Mouse (Mus musculus): ENCODE data around the gene Lhx6.
"Not testable (repeated sequence)": the region's sequence is repeated elsewhere in the genome, so short reads cannot be mapped to it uniquely, and the experiment has no call there.

The Lhx6 gene

DNA sequence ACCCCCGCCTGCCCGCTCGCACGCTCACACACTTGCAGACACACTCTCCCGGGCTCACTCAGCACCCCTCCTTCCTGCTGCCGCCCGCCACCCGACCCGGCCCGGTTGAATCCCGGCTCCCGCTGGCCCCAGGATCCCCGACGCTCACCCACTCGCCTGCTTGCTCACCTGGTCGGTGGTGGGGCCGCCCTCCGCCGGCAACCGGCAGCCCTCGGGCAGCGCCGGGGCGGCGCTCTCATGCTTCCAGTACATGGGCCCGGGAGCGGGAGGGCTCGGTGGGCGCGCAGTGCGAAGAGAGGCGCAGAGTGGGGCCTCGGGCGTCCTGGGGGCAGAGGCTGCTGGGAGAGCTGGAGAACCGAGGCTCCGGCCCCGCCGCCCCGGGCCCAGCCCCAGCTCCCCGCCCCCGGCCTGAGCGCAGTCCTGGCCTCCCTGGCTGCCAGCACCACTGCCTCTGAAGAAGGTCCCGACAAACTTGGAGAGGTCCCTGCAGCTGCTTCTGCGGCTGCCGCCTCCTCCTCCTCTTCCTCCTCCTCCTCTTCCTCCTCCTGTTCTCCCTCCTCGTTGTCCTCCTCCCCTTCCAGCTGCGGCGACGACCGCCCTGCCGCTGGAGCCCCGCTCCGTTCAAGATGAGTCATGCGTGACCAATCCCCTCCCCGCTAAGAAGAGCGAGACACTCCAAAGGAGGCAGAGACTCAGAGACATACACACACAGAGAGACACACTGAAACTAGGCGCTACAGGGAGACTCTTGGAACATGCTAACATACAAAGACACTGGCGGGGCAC, at the start of gene Lhx6:
Lhx6 (minus strand) TSS at position 453 of the 786 bp plus-strand sequence.
- DNase-seq (ENCODE audit: extremely low read depth, low read depth), result no peak

DNA sequence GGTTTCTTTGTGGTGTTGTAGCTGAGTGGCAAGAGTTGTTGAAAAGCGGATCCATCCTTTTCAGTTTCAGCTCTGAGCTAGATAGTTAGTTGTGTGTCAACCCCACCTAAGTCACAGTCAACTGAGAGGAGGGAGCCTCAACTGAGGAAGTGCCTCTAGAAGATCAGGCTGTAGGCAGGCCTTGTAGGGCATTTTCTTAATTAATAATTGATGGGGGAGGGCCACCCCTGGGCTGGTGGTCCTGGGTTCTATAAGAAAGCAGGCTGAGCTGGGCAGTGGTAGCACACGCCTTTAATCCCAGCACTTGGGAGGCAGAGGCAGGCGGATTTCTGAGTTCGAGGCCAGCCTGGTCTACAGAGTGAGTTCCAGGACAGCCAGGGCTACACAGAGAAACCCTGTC, 47.2 kb upstream of the Lhx6 start:
- not testable (repeated sequence) for DNase-seq (ENCODE audit: extremely low read depth, low read depth)

DNA sequence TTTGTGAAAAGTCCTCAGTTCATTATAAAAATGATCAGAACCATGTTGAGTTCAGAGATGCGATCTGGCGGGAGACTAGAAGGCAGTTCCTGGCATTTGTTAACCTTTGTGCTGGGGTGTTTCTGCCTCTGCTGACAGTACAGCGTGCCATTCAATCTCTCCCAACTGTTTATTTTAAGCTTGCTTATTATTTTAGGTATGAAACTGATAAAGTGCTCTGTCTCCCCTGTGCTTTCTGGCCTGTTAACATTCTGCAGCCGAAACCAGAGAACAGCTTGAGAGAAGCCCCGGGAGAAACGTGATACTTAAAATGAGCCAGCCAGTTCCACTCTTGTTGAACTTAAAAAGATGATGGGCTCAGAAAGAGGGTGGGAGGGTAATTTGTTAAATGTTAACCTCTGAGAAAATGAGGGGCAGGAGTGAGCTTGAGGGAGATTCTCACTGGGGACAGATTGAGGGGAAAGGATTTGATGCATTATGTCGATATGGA, 43.7 kb upstream of the Lhx6 start:
- no peak for DNase-seq (ENCODE audit: extremely low read depth, low read depth)

DNA sequence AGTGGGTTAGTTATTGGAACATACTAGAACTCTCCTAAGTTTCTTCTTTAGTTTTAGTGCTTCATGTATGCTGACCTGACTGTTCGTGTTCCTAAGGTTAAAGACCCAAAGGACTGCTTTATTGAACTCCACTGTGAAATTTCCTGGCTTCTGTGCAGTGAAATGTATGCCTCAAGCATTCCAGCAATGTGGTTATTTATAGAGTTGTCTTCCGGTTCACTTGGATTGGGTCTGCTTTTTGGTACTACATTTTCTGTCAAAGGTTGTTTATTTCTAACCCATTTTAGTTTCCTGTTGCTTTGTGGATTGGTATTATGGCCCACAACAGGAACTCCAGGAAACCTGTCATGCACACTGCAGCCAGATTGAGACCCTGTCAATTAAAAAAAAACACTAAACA, 33.9 kb upstream of the Lhx6 start:
- DNase-seq (ENCODE audit: extremely low read depth, low read depth), result no peak

DNA sequence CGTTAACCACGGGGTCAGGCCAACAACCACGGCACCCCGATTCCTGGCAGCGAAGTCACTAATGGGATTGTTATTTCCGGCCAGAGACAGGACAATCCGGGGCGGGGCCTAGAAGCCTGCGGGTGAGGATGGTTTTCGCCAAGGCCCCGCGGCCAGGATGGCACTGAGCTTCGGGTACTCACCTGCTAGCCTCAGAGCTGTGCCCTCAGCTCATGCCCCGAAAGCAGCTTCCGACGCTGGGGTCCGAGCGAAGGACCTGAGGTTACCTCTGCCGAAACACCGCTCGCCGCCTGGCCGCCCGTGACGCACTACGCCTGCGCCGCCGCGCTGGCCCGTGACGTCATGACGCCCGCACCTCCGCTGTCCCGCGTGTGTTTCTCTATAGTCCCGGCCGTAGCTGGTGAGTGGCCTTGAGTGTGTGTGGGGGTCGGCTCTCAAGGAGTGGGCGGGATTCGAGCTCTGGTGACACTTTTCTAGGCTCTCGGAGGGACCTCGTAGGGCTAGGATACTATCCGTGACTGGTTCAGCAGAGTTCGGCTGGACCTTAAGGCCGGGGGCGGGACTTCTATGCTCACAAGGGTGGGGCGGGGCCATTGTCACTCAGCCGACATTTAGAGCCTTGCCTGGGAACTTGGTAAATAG, 31.2 kb upstream of the Lhx6 start, which contains the start of the genes Mrrf and Rbm18:
Mrrf (plus strand) TSS at position 90 of the 642 bp plus-strand sequence.
Rbm18 (minus strand) TSS at position 474 of the 642 bp plus-strand sequence.
- peak; percentile 70 for DNase-seq (ENCODE audit: extremely low read depth, low read depth)

DNA sequence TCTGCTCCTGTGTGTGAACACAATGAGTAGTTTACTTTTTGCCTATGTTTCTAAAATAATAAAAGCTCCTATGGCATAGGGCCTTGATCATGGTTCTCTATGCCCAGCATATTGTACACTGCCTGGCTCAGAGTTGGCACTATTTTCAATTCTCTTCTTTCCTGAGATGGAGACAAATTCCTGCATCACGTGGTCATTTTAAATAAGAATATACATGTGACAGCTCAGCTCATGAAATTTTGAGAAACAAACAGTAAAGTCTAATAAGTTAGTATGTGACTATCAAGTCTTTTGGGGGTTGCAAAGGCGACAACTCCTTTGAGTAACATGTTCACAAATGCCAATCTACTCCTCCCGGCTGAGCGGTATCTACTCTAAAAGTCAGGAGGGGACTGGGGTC, 30.7 kb upstream of the Lhx6 start:
- no peak for DNase-seq (ENCODE audit: extremely low read depth, low read depth)

DNA sequence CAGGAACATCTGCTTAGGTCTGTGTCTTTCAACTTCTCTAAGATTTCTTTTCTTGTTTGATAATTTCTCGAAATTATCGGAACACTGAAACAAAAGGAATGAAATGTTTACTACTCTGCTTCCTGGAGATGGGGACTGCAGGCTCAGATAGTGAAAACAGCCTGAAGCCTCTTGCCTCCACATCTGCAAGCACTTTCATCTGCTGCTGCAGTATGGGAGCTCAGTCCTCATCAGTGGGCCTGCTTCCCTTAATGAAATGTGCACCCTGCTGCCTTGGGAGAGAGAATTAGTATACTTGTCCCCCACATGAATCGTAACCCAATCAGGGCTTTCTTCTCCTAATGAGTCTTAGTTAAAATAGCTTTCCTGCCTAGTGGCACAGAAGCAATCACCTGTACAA, 23.8 kb upstream of the Lhx6 start:
- DNase-seq (ENCODE audit: extremely low read depth, low read depth), result no peak

DNA sequence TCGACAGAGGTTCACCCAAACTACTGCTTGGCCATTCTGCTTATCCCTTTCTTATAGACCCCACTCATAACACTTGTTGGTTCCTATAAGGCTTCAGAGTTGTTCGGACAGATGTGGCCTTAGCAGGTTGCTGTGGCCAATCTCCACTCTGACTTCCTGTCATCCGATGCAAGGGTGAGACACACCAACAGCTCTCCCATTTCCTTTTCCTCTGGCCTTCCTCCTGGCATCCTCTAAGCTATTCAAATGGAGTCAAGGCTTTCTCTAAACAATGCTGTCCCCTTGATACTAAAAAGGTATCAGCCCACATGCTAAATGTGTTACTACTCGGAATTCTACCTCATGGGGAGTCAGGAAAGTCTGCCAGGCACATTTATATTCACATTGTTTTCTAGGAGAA, 22.8 kb upstream of the Lhx6 start:
- no peak for DNase-seq (ENCODE audit: extremely low read depth, low read depth)

DNA sequence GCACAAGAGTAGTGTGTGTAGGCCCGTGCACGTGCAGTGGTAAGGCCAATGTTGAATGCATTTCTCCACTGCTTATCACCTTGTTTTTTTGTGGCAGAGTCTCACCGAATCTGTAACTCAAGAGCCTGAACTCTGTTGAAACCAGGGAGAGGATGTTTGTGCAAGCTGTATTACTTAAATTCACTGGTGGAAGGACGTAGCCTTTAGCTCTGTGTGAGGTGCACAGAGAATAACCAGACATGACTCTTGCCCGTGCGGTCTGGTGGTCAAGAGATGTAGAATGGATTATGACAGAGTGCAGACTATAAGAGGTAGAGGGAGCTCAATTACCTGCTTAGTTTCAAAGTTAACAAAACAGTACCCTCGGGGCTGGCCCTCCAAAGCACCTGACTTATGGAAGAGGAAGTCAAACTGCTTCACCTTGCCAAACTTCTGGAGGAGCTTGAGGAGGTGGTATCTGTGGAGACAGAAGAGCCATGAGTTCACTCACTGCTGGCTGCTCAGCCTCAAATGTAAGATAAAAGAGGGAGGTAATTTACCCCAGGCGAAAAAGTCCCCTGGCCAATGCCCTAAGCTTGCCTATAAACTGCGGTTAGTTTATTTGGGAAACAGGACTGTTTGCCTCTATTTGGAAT, 21.7 kb upstream of the Lhx6 start:
- no peak for DNase-seq (ENCODE audit: extremely low read depth, low read depth)

DNA sequence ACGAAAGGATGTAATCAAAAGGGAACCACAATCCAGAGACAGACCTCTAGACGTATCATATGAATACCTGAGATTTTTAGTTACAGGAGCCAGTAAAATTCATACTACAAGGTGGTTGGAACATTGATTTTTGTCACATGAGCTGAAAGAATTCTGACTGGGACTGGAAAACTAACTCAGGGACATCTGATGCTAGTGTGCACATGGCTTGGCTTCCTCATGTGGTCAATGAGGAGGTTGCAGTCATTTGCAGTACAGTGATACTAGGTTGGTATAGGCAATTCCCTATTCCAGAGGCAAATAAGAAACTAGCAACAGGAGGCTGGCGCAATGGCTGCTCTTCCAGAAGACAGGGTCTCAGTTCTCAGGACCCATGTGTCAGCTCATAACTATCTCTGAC, 7.4 kb upstream of the Lhx6 start:
- no peak for DNase-seq (ENCODE audit: extremely low read depth, low read depth)

DNA sequence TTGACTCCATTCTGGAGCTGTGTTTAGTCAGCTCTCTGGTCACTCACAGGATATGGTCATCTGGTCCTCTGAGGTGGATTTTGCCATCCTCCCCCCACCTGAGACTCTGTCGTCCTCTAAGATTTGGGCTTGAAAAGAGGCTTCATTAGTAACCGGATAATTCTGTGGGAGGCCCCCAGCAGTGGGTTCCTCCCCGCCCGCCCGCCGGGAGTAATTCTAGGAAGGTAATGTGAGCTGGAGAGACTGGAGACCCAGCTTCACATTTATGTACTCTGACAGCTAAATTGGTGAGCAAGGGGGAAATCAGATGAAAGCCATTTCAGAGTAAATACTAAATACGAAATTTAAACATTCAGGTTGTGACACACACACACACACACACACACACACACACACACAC, 3.4 kb upstream of the Lhx6 start:
- no peak for DNase-seq (ENCODE audit: extremely low read depth, low read depth)

DNA sequence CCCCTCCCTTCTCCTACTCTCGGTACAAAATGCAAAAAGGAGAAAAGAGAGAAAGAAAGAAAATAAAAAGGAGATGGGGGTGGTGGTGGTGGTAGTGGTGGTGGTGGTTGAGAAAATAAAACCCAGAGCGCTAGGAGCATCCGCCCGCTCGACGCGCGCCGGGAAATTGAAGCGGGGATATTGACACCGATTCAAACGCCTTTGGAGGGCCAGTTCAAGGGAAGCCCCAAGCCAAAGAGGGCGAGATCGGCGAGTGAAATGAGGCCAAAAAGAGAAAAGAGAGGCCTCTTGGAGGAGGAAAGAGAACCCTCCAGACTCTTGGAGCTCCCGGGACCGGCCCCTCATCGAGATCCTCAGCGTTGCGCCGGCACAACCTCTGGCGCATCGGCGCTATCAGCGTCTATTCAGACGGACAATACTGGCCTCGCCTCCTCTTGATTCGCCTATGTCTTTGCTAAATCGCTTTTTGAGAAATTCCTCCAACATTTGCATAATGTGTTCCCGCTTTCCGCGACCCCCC, 712 bp downstream of the Lhx6 start:
- no peak for DNase-seq (ENCODE audit: extremely low read depth, low read depth)

DNA sequence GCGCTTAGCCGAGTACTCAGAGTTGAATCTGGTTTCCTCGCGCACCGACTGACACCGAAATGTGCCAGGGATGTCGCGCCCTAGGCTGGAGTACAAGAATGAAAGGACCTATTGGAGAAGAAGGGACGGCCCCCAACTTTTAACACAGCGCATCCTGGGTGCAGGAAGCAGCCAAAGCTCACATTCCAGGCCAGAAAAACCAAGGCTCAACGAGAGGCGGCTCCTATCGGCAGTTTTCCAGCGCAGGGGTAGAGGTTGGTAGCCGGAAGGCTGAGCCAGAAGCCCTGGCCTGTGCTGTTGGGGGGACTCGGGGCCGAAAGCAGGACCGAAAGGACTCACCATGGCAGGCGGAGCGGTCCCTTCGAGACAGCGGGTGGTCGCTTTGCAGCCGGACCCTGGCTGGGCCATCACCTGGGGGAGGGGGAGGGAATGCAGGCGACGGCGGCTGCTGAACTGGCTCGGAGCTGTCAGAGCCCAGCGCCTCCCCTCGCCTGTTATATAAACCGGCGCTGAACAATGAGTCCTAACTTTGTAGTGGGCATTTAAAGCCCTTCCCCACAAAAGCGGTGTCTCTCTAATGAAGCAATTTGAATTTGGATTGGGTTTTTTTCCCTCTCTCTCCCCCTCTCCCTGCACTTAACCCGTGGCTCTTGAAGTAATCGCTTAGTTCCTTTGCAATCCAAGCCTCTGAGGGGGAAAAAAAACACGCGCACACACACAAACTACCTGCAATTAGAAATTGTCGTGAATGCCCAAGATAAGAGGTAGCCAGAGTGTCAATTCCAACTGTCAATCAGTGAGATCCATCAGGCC, 1.4 kb downstream of the Lhx6 start:
- no peak for DNase-seq (ENCODE audit: extremely low read depth, low read depth)

DNA sequence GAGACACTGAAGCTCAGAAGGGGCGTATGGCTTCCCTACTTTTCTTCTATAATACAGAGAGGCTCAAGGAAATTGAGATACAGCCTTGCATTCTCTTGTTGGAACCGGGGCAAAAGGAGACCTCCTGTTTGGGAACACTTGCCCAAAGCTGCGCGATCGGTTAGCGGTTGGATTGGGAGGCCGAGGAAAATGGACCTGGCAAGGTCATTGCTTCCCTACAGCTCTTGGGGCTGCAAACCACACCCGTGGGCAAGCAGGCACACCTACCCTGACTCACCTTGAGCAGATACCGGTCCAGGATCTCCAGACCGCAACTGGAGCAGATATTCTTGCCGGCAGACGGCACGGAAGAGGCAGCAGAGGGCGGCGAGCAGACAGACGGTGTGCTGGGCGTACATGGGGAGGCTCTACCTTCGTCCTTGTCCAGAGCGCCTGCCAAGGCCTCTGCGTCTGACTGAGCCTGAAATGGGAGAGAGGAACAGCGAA, 2.1 kb downstream of the Lhx6 start:
- DNase-seq (ENCODE audit: extremely low read depth, low read depth), result no peak

DNA sequence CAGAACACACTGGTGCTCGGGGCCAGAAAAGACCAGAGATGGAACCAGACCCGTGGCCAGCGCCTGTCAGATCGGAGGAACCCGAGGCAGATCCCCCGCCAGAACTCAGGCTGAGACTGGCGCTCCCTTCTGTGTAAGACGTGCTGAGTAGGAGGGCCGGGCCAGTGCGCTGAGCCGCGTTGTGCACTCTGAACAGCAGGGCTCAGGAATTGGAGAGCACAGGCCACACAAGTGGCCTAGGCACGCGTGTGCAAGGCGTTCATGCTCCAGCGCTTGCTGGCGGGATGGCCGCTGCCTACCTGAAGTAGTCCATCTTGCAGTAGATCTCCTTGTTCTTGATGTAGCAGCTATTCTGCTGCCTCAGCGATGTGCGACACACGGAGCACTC, 2.7 kb downstream of the Lhx6 start:
- no peak for DNase-seq (ENCODE audit: extremely low read depth, low read depth)

DNA sequence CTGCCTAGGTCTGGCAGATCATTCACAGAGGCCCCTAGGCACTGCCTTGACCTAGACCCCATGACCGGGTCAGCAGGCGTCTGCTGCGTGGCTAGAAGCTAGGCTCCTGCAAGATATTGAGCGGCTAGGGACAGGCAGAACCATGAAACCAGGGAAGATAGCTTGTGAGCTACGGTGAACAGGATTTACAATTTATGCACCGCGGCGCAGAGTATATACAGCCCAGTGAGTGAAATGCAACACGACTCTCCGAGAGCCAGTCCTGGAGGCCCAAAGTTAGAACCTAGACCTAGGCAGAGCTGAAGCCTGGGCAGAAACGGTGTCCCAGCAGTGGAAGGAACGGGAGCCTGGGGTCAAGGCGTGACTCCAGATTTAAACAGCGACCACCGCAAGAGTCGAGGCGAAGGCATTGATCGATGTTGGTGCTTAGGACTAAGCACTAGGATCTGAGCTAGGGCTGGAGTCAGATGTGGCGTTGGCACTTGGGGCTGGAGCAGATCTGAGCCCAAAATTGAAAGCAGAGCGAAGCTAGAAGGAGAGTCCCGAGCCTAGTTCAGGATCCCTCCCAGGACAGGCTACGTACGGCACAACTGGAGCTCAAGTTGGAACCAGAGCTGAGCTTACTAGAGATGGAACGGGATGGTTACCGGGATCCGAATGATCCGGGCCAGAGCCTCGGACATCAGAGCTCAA, 3.2 kb downstream of the Lhx6 start:
- DNase-seq (ENCODE audit: extremely low read depth, low read depth), result no peak

DNA sequence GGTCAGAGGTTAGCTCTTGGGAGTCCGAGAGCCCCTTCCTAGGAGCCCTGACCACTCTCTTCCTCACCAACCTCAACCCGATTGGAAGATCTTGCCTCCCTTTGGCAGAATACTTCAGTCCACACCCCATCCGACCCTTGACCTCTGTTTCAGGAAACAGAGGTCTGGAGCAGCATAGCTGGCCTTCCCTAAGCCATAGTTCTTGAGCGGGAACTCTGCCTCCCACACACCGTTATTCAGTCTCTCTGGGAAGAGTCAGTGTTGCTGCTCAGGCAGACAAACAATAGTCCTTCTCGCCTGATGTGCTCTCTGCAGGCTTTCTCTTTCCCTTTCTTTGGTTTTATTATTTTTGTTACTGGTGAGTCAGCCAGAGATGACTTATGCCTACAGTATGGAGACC, 5.5 kb downstream of the Lhx6 start:
- DNase-seq (ENCODE audit: extremely low read depth, low read depth), result no peak

DNA sequence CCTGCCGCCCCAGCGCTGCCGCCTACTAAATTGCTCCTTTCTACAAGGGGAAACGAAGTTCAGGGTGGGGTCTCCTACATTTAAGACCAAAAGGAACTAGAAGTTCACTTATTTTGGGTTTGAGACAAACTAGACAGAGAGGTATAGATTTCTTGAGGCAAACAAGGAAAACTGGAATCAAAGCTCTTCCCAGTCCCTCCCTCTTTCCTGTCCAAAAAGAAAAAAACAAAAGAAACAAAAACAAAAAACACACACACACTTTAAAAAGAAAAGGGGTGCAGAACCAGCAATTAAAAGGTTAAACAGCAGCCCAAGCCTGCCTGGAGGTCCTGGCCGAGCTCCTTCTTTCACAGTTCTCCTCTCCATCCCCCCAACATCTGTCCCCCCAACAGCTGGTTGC, 7.2 kb downstream of the Lhx6 start:
- no peak for DNase-seq (ENCODE audit: extremely low read depth, low read depth)

DNA sequence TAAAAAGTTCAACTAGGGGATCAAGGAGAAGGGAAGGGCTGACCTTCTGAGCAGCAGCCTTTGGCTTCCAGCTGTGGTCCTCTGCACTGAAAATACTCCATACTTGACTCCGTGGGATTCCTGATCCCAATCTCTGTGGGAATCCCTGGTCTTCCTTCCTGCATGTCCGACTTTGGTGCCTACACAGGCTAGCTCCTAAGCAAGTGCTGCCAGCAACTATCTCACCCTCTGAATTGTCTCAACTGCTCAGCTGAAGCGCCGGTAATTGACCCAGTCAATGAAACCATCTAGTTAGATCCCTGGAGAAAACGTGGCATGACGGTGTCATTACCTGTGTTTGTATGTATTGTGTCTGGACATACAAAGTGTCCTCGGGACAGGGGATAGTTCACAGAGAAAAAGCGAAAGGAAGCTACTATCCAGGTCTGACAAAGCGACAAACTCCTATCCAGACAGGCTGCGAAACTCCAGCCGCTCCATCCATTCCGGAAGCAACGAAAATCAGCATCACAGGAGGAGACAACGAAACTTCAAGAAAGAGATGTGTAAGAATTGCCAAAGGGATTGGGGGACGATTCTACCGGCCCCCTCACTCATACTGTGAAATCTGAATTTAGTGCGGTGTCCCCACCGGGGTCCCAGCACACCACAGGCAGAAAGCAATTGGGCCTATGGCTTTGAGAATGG, 7.9 kb downstream of the Lhx6 start:
- DNase-seq (ENCODE audit: extremely low read depth, low read depth), result no peak

DNA sequence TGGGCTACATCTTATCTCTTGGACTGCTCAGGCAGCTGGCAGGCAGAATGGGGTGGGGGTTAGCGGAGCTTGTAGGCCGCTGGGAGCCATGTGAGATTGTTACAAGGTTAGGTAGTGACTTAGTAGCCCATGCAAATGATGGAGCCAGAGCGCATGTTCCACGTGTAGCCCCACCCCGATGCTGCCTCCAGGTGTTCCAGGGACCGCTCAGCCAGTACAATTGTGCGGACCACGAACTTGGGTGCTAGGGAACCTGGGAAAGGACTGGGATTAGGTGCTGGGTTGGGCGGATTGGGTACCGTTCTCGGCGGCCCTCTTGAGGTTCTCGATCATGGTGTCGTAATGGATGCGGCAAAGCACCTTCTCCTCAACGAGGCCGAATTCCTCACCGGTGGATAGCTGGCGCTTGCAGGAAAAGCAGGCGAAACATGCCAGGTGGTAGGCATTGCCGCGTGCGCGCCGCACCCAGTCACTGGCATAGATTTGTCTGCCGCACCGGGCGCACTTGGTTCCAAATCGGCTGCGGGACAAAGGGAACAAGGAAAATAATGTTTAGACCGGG, 11.2 kb downstream of the Lhx6 start:
- DNase-seq (ENCODE audit: extremely low read depth, low read depth), result peak; percentile 36

All from MEL-GATA-1-ER (cell line).